Mouse (Mus musculus) cerebellum, adult 8-10 months (tissue): ENCODE results near the gene Gja3.
"Not testable (repeated sequence)": the region's sequence is repeated elsewhere in the genome, so short reads cannot be mapped to it uniquely, and the experiment has no call there.

Experiments
- DNase-seq: peaks from one replicate; pipeline ENCODE4 v3.0.0; 2022

The Gja3 gene

GRCm38 (mm10) chr14:57034135-57034534 lies 23.8 kb downstream of the Gja3 start:
- DNase-seq: no peak

GRCm38 (mm10) chr14:57032850-57033249 lies 25.1 kb downstream of the Gja3 start:
- no peak for DNase-seq

GRCm38 (mm10) chr14:57018436-57018835 lies 39.5 kb downstream of the Gja3 start:
- no peak for DNase-seq

GRCm38 (mm10) chr14:57016806-57017205 lies 41.1 kb downstream of the Gja3 start:
- DNase-seq: not testable (repeated sequence)

GRCm38 (mm10) chr14:56988621-56989020 lies 69.3 kb downstream of the Gja3 start:
- DNase-seq: no peak
